Mouse (Mus musculus) liver (tissue): Measurements from ENCODE around the gene Clock.

ENCODE experiments used
- DNase-seq: peaks from one replicate; pipeline ENCODE4 v3.0.0-alpha.2; 2020; ENCODE audit warnings: mixed read lengths

The Clock gene

DNA sequence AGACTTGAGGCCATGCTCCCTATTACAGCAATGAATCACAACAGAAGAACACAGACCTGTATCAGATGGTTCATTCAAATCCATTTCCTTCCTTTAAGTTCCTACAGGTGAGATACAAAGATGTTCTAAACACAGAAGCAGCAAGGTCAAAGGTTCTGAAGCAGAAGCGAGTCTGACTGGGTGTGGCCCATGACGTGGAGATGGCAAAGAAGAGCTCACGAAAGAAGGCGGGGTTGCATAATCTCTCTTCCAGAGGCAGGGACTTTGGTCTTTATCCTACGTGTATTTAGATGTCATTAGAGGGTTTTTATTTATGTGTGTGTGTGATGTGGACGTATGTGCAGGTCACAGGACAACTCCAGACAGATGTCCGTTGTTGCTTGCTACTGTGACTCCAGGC lies 126.9 kb downstream of the Clock start:
- no peak for DNase-seq

DNA sequence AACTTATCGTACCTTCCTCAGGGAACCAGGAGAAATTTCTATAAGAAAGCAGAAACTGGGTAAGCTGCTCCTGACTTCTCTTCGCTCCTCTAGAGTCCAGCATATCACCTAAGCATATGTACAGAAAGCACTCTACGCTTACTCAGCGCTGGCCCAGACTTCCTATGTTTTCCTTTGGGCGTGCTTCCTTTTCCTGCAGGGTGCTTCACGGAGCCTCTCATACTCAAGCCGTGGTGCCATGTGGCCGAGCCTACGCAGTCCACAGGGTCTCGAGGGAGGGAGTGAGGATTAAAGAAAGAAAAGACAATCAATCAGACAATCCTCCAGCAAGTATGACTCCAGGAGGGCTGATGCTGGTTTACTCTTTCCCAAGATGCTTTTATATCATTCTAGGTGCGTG lies 127.8 kb downstream of the Clock start:
- no peak for DNase-seq

DNA sequence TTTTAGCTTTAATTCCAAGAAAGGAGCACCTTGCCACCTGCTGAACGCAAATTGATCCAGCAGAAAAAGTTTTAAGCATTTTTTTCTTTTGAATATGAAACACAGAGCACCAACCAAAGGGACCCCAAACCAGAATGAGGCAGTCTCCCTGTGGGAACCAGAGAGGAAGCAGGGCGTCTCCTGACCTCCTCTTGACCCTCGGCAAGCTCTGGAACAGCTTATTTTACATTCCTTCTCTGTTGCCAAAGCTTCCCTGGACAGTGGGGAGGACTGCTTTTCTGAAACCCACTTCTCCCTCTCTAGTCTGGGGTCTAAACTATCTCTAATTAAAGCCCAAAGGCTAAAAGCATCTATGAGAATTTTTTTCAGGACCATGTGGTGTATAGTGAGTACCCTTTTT lies 128.2 kb downstream of the Clock start:
- no peak for DNase-seq

DNA sequence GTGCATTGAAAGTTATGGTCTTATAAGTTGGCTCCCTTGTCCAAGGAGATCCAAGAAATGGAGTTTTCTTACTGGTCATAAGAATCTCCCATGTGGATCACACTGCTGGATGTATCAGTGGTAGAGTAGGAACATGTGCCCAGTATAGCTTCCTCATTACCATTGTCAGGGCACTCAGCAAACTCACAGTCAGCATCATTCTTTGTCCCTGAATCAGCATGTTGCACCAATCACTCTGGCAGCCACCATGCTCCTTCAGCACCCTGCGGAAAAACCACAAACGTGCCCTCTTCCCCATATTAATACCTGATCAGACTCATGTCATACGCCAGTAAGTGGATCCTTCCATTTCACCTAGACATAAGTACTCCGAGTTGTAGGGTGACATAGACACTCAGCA lies 129.5 kb downstream of the Clock start:
- DNase-seq = no peak

DNA sequence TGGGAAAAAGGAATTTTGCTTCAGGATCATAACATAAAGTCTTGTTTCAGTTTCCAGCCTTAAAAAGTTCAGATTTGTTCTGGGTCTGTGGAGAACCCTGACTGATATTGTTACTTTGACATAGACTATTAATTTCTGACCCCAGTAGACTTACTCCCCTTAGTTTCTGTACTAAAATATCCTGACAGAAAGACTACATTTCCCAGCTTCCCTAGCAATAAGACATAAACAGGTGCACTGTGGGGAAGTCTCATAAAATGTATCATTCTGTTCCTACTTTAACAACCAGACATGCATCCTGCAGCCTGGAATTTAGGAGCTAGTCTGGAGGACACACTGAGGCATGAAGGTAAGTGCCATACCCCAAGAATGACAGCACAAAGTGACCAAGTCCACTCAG lies 133.6 kb downstream of the Clock start:
- DNase-seq = no peak

DNA sequence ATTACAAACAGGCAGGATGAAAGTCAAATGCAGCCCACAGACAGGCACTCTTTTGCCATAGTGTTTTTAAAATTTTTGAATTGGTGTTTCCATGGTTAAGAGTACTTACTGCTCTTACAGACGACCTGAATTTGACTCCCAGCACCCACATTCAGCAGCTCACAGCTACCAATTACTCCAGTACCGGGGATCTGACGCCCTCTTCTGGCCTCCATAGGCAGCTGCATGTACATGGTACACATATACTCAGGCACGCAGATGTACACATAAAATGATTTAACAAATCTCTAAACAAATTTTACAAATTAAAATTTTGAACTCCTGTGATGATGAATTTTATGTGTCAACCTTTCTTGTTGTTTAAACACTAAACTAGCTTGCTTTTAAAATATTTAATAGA lies 134.1 kb downstream of the Clock start:
- DNase-seq = no peak

DNA sequence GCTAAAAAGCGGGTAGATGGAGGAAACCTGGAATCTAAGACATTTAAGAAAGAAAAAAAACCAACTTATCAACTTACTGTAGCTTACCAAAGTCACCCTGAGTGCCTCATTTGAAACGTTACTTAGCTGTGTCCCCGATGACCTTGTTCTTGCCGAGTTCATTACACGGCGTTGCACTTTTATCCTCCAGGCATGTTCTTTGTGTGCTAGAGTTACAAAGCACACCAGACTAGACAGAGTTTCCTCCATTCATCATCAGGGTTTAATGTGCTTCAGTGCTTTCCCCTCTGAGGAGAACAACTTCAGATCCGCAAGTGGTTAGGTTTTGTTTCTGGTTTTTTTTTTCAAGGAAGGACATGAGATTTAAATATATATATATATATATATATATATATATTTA lies 139.8 kb downstream of the Clock start:
- no peak for DNase-seq

DNA sequence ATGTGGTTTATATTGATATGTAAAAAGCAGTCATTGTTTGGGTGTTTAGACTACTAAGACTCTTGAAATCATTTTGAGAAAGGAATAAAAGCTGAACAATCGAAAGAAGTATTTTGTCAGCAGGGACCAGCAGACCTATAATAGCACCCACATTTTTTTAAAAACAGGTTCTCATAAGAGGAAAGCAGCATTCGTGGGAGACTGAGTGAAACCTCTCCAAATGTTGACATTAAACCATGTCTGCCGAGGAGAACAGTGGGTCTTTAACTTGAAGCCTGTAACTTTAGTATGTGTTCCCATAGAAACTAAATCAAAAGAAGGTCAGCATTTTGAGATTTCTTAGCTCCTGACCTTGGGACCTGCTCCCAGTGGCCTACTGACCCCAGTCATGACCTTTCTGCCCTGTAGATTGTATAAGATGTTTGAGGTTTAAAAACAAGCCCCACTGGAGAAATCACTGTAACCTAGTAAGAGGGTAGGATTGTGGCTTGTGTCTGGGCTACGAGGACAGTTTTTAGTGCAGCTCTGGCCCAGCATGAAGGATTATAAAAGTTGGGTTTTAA lies 140.7 kb downstream of the Clock start:
- DNase-seq = no peak

DNA sequence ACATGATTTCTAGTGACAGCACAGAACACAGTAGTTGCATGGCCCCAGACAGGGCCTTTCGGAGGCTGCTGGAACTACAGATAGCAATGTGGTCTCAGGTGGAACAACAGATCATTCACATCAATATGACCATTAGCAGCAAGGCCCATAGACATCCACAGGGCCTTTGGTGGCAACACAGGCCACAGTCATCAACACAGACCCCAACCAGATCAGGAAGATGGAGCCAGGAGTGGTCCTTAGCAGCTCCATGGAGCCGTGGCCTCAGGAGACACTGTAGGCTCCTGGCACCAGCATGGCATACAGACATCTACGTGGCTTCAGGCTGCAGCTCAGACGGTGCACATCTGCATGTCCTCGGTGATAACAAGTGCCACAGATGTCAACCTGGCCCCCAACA lies 141.7 kb downstream of the Clock start:
- no peak for DNase-seq

DNA sequence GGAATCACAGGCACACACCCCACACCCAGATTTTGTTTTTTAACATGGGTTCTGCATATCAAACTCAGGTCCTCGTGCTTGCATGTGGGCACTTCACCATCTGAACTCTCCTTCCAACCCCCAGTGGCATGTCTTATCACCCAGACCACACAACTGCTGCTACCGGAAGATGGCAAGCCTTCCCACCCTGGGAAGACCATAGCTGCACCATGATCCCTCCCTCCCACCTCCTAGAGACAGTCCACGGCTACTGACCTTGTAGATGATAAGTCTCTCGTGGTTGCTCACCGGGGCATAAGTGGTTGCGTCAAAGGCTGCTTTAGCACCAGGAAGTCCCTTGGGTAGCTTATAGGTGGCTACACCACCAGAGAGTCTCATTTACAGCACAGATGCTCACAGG lies 143.1 kb downstream of the Clock start:
- peak; percentile 40 for DNase-seq

DNA sequence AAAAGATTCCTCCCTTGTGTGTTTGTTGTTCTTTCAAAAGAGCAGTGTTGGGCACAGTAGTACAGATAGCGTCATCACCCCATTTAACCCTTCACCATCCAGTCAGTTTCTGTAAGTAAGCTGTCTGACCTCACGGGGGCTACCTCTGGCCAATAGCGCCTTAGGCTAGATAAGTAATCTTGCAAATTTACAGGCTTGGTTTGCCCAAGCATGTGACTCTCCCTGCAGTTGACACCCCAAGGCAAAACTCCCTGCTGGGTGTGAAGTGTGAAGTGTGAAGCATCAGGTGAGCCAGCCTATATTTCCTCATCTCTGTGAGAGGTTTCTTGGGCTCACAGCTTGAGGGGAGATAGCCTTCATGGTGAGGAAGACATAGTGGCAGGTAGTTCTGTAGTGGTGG lies 144.5 kb downstream of the Clock start:
- DNase-seq = no peak
